Mouse (Mus musculus) adrenal gland, adult (tissue): ENCODE data around the gene Iffo1.

Source experiments
- DNase-seq, 2 experiments: peaks; one replicate each; pipeline ENCODE4 v3.0.0; 2022 to 2023; ENCODE audit warnings: low spot score in 1 of 2; ENCODE audit not compliant: inconsistent age in 2 of 2

Gene Iffo1

GRCm38 (mm10) chr6:125192016-125192714, 47.1 kb downstream of the Iffo1 start:
- peak; percentile 93 to 98 for DNase-seq

GRCm38 (mm10) chr6:125192841-125193240, 47.8 kb downstream of the Iffo1 start:
- peak in 1 of 2 experiments; percentile 62 for DNase-seq

GRCm38 (mm10) chr6:125193390-125193789, 48.3 kb downstream of the Iffo1 start:
- no peak for DNase-seq

GRCm38 (mm10) chr6:125195541-125196075, 50.6 kb downstream of the Iffo1 start:
- DNase-seq = peak in 1 of 2 experiments; percentile 36

GRCm38 (mm10) chr6:125196301-125196700, 51.3 kb downstream of the Iffo1 start:
- peak in 1 of 2 experiments; percentile 74 for DNase-seq

- DNase-seq = peak in 1 of 2 experiments; percentile 75
Observed at GRCm38 (mm10) chr6:125197166-125197565, 52.1 kb downstream of the Iffo1 start.

- no peak for DNase-seq
Observed at GRCm38 (mm10) chr6:125210436-125210835, 65.4 kb downstream of the Iffo1 start.
